Mouse (Mus musculus) T-cell, adult 2 months (primary cell): ENCODE measurements around the gene Rab11fip4.

ENCODE experiments used
- DNase-seq: peaks from one replicate; pipeline ENCODE4 v3.0.0; 2022; ENCODE audit warnings: low spot score

The Rab11fip4 gene

DNA sequence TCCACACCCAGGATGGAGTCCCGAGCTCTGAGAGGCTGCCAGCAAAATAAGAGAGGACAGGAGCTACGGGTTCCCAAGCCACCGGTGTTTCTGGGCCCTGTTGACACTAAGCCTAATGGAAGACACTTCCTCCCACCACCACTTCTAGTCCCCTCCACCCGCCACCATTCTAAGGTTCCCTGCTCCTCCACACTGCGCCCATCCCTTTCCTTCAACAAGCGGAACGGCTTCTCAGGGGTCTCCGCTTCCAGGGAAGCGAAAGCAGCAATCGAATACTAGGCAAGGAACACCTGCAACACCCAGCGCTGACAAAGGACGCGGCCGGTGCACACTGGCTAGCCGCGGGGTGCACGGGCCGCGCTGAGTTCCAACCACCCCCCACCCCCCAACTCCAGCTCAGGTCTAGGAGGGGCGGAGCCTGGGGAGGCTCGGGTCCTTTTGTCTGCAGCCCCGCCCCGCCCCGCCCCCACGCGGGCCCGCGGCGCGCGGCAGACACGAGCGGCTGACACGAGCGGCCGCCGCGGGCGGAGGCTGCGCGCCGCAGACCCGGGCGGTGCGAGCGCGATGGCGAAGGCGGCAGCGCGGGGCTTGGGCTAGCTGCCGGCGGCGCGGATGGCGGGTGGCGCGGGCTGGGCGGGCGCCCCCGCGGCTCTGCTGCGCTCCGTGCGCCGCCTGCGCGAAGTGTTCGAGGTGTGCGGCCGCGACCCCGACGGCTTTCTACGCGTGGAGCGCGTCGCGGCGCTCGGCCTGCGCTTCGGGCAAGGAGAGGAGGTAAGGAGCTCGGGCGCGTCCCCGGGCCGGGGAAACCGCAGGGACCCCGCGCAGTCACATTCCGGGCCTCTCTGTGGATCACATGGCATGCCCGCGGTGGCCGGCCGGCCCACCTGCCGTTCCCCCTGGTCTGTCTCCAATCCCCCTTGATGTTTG lies at the start of gene Rab11fip4:
Rab11fip4 (plus strand) TSS at position 549 of the 927 bp plus-strand sequence.
- peak; percentile 42 for DNase-seq

DNA sequence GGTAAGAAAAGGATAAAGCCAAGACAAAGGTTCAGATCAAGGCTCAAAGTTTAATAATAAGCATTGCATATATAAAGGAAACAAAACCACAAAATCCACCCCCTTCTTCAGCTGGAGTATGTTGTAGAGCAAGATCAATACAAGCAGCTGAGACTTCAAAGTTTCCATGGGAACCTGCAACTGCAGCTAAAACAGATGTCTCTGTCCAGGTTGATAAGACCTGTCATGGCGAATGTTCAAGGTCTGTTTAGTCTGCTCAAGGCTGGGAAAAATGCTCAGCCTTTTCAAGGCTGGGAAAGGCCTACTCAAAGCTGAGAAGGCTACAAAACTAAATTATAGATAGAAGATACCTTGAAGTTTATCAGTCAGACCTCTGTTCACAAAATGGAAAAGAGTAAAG lies 38.4 kb upstream of the Rab11fip4 start:
- peak; percentile 13 for DNase-seq

DNA sequence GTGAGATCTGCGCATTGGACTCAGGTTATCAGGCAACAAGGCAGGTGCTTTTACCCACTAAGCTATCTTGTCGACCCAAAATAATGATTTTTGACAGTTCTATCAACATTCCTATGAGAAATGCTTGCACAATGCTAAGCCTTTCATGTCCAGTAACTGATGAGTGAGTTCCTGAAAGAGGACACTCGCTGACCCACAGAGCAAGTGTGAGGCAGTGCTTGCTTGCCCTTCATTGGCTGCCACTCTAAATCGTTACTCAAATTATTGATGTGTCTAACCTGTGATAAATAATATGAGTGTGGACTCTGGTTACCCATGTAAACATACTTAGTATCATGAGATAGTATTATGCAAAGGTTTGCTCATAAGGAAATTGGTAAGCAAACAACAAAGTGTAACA lies 30.5 kb upstream of the Rab11fip4 start:
- no peak for DNase-seq

DNA sequence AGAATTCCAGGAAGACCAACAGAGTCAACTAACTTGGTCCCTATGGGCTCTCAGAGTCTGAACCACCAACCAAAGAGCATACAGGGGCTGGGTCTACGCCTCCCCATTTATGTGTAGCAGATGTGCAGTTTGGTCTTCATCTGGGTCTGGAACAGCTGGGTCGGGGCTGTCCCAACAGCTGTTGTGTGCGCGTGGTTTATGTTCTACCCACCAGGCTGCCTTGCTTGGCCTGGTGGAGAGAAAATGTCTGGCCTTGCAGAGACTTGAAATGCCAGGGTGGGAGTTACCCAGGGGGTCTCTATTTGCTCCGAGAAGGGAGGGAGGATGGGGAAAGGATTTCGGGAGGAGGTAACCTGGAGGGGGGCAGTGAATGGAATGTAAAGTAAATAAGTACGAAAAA lies 27.5 kb upstream of the Rab11fip4 start:
- no peak for DNase-seq

DNA sequence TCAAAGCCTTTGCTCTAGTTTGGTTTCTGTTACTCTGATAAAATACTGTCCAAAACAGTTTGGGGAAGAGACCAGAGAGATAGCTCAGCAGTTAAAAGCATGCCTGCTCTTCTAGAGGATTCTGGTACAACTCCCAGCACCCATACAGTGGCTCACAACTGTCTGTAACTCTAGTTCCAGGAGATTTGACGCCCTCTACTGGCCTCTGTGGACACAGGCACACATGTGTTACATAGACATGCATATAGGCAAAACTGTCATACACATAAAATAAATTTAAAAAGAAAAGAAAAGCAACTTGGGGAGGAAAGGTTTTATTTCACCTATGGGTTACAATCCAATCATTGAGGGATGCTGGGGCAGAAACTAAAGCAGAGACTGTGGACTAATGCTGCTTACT lies 24.1 kb upstream of the Rab11fip4 start:
- no peak for DNase-seq

DNA sequence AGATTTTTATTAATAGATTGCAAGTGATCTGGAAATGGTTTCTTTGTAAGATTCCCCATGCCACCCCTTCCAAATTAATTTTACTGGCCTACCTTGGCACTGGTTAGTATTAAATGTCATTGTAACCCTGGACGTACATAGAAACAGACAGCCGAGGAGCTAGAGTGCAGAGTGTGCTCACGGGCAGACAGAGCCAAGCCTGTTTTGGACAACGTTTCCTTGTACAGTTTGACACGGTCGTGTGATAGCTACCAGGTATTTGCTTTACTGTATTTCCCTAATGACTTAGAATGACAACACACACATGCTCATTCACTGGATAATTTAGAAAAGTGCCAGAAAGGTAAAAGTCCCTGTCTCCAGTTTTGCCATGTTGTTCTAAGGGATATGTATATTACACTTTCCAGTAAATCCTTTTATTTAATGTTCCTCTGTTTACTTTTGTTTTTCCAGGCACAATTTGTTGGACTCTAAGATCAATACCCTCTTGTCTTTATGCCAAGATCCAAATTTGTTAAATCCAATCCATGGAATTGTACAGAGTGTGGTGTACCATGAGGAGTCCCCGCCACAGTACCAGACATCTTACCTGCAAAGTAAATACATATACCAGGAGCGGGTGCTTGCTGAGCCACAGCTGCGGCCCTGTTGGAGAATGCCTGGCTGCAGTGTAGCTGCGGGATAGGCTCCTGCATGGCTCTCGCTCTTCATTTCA lies 22.7 kb upstream of the Rab11fip4 start:
- DNase-seq: no peak

DNA sequence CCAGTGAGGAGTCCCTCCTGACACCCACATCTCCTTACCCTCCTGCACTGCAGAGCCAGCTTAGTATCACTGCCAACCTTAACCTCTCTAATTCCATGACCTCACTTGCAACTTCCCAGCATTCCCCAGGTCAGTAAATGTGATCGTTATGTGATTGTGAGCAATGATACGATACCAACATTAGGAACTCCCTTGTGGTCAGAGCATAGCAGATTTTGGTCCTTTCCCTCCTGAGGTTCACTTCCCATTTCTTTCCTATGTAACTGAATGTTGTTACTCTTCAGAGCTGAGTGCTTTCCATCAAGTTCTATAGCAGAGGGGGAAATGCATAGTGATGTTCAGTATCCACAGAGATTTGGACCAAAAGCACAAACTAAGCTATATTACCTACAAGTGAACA lies 20.7 kb upstream of the Rab11fip4 start:
- no peak for DNase-seq

DNA sequence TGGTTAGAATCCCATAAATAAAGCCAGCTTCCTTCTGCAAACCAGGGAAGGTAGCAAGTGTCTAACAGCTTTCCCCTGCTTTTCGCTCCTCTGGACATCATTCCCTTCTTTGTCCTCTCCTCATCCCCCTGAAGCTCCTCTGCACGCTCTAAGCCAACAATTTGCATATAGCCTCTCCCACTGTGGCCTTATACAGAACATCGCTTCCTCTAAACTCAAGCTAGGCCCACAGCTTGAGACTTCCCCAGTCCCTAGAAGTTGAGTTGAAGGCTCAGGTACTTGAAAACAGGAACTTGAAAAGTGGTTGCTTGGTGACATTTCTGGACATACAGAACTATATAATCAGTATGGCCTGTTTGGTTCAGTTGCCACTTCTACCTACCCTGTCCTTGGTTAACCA lies 17.2 kb upstream of the Rab11fip4 start:
- DNase-seq: no peak

DNA sequence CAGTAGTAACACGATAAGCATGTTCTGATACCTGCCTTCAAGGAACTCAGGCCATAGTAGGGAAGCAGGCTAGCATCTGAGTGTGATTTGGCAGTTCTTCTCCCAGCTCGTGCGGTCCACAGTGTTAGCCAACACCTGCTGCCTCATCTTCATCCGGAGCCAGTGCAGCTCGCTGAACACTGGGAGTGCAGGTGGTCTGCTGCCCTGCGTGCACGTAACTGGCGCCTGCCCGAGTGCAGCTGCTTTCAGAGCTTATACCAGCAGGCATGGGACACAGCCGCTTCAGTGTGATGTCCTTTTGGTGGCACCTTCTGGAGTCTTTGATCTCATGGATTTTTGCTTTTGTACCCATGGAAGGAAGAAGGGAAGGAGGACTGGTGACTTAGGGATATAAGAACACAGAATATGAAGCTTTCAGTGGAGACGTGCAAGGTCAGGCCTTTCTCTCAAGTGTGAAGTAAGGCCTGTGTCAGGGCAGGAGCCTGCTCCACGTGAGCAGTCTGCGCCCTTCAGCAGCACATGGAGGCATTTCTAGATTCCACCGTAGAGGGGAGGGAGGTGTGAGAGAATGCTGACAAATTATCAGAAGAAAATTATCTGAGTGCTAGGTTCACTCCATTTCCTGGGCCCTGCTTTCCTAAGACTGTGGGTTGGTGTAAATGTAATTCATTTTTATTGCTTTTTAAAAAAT lies 15.5 kb upstream of the Rab11fip4 start:
- no peak for DNase-seq

DNA sequence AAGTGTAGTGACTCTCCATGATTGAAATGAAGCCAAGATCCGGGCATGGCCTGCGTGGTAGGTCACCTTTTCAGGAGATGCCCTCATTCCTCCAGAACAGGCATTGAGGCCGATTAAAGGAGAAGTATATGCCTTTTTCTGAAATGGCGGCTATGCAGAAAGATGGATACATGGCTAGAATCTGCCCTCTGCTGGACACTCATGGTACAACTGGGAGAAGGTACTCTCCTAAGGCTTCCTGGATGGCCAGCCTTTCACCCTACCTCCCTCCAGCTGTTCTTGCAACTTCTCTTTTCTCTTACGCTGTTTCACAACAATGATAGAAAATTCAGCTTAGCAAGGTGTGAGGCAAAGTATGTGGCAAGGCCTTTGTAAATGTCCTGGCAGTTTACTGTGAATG lies 13.3 kb upstream of the Rab11fip4 start:
- DNase-seq: peak; percentile 75

DNA sequence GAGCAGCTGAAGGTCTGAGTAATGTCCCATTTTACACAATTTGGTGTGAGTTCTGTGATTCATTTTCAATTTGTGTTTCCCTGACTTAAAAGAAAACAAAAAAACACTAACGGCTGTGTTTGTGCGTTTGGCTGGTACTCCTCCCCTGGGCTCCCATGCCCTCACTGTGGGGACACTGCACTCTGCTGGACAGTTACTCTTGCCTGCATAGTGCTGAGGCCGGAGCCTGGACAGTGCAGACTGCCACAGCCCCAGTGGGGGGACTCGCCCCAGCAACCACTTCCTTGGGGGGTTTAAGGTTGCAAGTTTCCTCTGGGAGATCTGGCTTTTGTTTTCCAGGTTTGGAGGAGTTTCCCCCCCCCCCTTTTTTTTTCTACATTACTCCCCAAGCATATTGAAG lies 10.4 kb upstream of the Rab11fip4 start:
- DNase-seq: no peak

DNA sequence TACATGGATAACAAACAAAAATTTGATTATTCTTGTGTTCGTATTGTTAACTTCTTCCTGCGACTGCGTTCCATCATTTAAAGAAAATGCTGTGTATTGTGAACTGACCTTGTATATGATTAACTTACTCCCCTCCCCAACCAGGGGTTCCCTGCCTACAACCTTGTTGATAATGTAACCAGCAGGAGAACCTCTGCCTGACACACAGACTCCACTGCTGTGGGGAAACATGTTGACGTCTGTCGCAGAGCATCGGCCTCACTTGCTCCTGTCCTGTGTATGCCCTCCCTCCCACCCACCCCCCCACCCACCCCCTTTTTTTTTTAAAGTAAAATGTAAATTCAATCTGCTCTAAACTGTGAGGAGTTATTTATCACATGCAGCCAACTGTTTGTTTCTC lies 9.8 kb upstream of the Rab11fip4 start:
- no peak for DNase-seq

DNA sequence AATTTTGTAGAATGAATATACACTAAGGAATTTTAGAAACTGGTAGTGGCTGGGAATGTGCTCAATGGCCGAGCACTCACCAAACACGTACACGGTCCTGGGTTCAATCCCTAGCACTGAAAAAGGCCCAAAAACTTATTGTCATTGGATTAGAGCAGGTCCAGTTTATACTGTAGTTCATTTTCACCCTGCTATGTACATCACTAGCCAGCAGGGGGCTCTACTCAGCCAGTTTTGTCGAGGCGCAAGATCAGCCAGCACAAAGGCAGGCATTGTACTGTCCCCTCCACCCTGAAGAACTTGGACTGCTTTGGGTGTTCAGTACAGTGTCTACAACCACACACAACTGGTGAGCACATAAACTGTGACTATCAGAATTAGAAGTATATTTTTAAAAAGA lies 6.8 kb upstream of the Rab11fip4 start:
- DNase-seq: peak; percentile 62

DNA sequence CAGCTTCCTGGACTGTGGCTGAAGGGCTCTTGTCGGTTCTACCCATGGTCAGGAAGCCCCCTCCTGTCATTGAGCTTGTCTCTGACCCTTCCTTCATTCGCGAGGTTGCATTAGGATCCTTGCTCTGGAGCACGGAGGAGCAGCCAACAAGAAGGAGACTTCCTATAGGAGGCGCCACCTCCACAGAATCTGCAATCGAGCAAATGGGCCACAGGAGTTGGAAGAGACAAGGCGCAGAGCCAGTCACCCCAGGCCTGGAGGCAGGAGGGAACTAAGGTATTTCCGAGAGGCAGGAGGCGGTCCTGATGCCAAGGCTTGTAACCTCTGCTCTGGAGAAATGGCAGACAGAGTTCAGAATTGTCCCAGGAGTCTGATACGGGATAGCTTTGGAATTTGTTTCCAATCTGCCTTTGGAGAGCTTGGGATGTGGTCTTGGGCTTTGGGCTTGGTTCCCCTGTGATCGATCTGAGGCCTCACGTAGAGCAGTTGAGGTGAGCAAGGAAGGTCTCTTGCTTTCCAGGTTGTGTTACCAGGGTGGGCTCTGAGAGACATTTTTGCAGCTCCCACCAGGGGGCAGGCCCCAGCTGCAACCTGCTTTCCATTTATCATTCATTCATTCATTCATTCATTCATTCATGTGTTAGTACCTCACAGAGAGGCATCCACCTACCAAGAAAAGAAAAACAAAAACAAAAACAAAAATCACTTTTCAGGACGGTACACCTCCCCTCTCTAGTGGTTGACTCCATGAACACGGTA lies 1.5 kb upstream of the Rab11fip4 start:
- DNase-seq: peak; percentile 34

DNA sequence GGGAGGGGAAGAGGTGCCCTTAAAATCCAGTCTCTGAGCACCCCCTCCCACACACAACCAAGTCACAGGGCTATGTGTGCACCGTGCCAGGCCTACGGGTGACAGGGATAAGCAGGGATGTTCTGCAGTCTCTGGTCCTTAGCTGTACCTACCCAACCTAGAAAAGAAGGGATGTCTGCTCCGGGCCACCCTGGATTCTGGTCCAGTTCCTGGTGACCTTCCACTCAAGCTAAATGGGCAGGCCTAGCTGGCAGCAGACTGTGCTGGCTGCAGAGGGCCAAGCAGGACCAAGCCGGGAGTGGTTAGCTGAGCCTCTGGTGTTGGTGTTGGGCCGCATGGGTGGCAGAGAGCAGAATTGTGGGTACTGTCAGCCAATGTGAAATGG lies 571 bp downstream of the Rab11fip4 start:
- DNase-seq: no peak

DNA sequence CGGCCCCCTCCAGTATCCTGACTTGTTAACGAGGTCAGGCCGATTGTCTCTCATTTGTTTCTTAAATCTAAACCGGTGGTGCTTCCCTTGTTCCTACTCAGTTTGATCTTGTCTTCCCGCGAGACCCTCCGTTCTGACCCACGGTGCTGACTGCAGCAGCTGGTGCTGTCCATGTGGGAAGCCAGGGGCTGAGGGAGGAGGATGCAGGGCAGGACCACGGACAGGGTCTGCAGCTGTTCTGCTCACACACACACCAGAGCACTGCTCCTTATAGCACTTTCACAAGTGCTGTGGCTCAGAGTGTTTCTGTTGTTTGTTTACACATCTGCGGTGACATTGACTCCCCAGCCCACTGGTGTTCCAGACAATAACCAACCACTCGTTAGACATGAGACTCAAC lies 2.5 kb downstream of the Rab11fip4 start:
- no peak for DNase-seq

DNA sequence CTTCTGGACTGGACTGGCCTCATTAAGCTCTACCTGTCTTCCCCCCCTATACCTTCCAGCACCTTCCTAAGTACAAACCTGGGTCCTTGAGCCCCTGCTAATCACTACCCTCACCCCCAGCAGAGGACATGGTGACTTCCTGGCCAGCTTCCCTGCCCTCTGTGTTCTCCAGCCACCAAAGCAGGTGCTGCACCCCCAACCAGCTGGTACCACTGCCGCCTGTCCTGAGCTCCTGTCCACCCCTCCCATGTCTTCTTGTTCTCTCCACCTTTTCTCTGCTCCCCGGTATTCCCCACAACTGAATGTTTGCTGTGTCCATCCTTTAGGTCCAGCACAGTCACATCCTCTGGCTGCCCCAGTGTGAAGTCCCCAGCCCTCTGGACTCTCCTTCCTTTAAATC lies 19.4 kb downstream of the Rab11fip4 start:
- no peak for DNase-seq

DNA sequence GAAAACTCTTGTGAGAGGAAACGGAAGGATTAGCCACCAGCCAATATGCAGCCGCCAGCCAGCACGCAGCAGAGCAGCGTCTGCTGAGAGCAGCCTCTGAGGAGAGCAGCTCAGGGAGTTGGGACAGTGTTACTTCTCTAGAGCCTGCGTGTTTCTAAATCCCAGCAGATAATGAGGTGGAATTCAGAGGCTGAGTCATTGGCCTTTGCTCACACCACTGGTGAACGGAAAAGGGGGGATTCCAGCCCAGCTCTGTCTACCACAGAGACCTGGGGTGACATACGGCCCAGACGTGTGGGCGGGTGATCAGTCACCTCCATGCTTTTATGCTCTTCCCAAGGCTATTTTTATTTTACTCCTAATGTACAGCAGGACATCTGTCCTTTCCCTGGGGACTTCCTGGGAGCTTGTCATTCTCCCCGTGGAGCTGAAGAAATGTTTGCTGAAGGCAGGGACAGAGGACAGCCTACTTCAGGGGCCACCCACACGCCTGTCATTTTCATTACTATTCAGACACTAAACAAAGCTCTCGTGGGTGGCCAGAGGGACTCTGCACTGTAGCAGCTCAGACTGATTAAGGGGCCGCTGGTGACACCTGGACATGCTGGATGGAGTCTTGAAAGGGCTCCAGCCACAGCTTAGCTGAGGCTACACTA lies 20.1 kb downstream of the Rab11fip4 start:
- DNase-seq: peak; percentile 42

DNA sequence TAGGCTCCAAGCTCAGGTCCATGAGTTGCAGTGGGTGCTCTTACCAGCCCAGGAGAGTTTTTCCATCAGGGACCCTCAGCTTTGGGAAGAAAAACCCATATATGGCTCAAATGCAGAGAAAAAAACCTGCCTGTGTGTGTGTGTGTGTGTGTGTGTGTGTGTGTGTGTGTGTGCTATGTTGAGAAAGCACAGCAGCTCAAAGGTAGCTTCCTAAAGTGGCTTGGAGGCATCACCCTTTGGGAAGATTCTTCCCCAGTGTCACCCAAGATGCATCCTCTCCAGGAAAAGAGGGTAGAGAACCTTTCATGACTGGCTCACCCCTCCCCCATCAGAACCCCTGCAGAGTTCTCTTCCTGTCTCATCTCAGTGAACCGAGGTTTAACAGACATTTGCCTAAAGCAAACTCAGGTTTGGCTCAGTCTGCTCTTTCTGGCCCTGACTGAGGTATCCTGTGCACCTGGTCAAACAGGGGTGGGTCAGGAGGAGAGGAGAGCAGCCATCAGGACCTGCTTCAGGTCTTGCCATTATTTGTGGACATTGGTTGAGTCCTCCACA lies 21.1 kb downstream of the Rab11fip4 start:
- DNase-seq: peak; percentile 41

DNA sequence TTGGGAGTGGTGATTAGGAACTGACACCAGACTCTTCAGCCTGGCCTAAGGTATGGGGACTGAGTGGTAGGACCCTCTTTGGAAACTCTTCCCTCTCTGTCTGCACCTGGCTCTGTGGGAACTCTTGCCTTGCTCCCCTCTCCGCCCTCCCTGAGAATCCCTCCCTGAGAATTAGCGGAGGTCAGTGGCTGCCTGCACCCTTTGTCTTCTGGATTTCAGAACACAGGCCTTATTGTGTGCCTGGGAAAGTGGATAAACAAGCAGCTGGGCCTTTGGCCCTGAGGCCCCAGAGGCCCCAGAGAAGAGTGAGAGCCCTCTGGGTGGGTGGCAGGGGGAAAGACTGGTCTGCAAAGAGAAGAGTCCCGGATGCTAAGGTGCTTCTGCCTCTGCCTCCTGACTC lies 22.1 kb downstream of the Rab11fip4 start:
- no peak for DNase-seq

DNA sequence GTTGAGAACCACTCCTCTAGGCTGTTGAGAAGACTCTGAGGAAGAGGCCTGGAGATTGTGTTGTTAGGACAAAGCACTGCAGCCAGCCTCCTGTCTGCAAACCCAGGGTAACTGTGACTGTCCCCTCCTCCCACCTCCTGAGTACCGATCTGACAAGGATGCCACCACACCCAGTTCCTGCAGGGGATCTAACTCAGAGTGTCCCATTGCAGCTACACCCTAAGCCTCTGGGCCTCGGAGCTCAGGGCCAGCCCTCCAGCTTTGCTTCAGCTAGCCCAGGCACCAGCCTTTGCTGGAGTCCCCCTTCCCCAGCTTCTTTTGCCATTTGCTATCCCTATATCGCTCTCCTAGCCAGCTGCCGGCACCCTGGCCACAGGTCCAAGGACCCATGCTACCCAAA lies 22.7 kb downstream of the Rab11fip4 start:
- no peak for DNase-seq
